Mouse (Mus musculus) gastrocnemius, adult 2 months (tissue): ENCODE data around the gene Ank2. TPM values are rescaled to one million over a fixed set of nuclear protein-coding genes. Genes with fewer than 3 reads are reported as not detected.

Source experiments
- DNase-seq: peaks from one replicate; pipeline ENCODE4 v3.0.0; 2022
- H3K27ac ChIP-seq: fragments of 200-600 bp; 2 replicates; pipeline ENCODE4 v1.8.1; 2022; ENCODE audit warnings: mild to moderate bottlenecking
- H3K4me3 ChIP-seq: fragments of 200-600 bp; 2 replicates; pipeline ENCODE4 v1.8.1; 2022; ENCODE audit warnings: mild to moderate bottlenecking, moderate library complexity
- CTCF ChIP-seq: fragments of 200-600 bp; IDR thresholded peaks from 2 replicates; pipeline ENCODE4 v1.8.1; 2022; ENCODE audit warnings: antibody characterized with exemption, mild to moderate bottlenecking, moderate library complexity
- intact Hi-C: fragments of 180-260 bp; cut with DNase I; formaldehyde crosslinking; loops from one replicate; pipeline ENCODE4 v1.15.1; 2025
- total RNA-seq, 2 experiments: library from RNA; stranded (reverse); gene quantifications; 2 replicates each; pipeline ENCODE4 v1.2.3; 2021

Gene Ank2
- total RNA-seq, 2 experiments from 2014 or later, result 94.5 to 154 TPM

GRCm38 (mm10) chr3:127256681-127257080 is 242.5 kb downstream of the Ank2 start:
- intact Hi-C loops, result no loop called here
- no peak for DNase-seq
- Histone ChIP-seq H3K27ac (no peak overlapping the region), H3K4me3 (no peak overlapping the region)
- no peak for TF ChIP-seq CTCF

- no peak overlapping the region for H3K4me3 ChIP-seq
- DNase-seq, result no peak
- TF ChIP-seq CTCF, result no peak
- no peak overlapping the region for H3K27ac ChIP-seq
- intact Hi-C loops, result no loop called here
Observed at GRCm38 (mm10) chr3:127250930-127251329, 248.2 kb downstream of the Ank2 start.

- intact Hi-C loops, result no loop called here
- H3K4me3 ChIP-seq, result no peak overlapping the region
- DNase-seq, result no peak
- no peak for TF ChIP-seq CTCF
- H3K27ac ChIP-seq, result no peak overlapping the region
Observed at GRCm38 (mm10) chr3:127248611-127249010, 250.5 kb downstream of the Ank2 start.

GRCm38 (mm10) chr3:127246989-127247708 is 252.0 kb downstream of the Ank2 start:
- intact Hi-C loops, result no loop called here
- no peak for TF ChIP-seq CTCF
- H3K27ac ChIP-seq, result no peak overlapping the region
- H3K4me3 ChIP-seq, result no peak overlapping the region
- DNase-seq, result no peak

GRCm38 (mm10) chr3:127243928-127244642 is 255.1 kb downstream of the Ank2 start:
- DNase-seq, result no peak
- TF ChIP-seq CTCF, result no peak
- intact Hi-C loops, result no loop called here
- Histone ChIP-seq H3K27ac (no peak overlapping the region), H3K4me3 (no peak overlapping the region)

GRCm38 (mm10) chr3:127242234-127242810 is 256.8 kb downstream of the Ank2 start:
- Histone ChIP-seq H3K4me3 (no peak overlapping the region), H3K27ac (no peak overlapping the region)
- no peak for DNase-seq
- intact Hi-C loops, result no loop called here
- TF ChIP-seq CTCF, result no peak

- Histone ChIP-seq H3K27ac (no peak overlapping the region), H3K4me3 (no peak overlapping the region)
- DNase-seq, result no peak
- intact Hi-C loops, result no loop called here
- no peak for TF ChIP-seq CTCF
Observed at GRCm38 (mm10) chr3:127235271-127235670, 263.9 kb downstream of the Ank2 start.

GRCm38 (mm10) chr3:127225799-127226730 is 273.1 kb downstream of the Ank2 start:
- DNase-seq, result peak; percentile 43
- intact Hi-C loops, result no loop called here
- Histone ChIP-seq H3K27ac (no peak overlapping the region), H3K4me3 (peak overlapping the region; percentile 64)
- TF ChIP-seq CTCF, result no peak

GRCm38 (mm10) chr3:127225167-127225798 is 273.9 kb downstream of the Ank2 start:
- no peak for DNase-seq
- no peak for TF ChIP-seq CTCF
- Histone ChIP-seq H3K4me3 (peak overlapping the region; percentile 64), H3K27ac (no peak overlapping the region)
- intact Hi-C loops, result no loop called here

GRCm38 (mm10) chr3:127224315-127225166 is 274.6 kb downstream of the Ank2 start:
- H3K27ac ChIP-seq, result no peak overlapping the region
- no peak for TF ChIP-seq CTCF
- no peak for DNase-seq
- H3K4me3 ChIP-seq, result no peak overlapping the region
- intact Hi-C loops, result no loop called here

GRCm38 (mm10) chr3:127222086-127222485 is 277.1 kb downstream of the Ank2 start:
- DNase-seq, result no peak
- no peak overlapping the region for H3K27ac ChIP-seq
- TF ChIP-seq CTCF, result no peak; the same call in 1 of the 2 replicates
- intact Hi-C loops, result no loop called here
- no peak overlapping the region for H3K4me3 ChIP-seq
